Mouse (Mus musculus): Measurements from ENCODE around the gene Spag16.

The Spag16 gene

DNA sequence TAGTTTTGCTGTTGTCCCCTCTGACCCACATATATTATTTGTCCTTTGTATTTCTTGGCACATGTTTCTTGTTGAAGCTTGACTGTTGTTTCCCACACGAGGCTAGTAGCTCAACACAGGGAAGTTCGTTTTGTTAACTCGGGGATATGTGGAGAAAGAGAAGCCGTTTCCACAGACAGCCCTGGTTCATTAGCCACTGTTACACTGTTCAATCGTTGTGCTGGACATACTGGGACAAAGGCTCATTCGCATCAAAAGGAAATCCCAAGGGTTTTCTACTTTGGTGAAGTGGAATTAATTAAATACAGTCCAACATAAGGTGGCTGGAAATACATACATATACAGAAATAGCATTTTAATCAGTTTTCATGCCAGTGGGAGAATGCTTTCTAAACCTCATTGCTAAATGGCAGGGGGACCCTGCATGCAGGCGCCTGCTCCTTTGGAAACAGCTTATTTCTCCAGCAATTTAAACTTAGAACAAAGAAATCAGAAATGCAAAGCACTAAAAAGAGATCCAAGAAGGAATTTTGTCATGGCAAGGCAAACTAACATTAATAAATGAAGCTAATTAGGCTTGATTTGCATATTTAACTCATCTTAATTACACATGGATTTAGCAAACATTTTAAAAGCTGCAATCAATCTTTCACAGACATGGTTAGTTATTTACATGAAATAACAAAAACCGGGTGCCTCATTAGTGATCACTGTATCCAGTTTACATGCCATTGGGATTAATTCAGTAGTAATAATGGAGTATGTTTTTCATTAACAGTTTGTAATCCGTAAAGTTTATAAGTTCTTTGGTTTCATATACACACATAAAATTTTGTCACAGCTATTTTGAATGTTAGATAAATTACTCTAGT lies 615.7 kb downstream of the Spag16 start:
- DNase-seq (ENCODE audit: low spot score in 2 of 2), result no peak

- no peak for DNase-seq (ENCODE audit: low spot score in 2 of 2)
These were observed 653.1 kb downstream of the Spag16 start for GRCm38 (mm10) chr1:70479864-70480263.

DNA sequence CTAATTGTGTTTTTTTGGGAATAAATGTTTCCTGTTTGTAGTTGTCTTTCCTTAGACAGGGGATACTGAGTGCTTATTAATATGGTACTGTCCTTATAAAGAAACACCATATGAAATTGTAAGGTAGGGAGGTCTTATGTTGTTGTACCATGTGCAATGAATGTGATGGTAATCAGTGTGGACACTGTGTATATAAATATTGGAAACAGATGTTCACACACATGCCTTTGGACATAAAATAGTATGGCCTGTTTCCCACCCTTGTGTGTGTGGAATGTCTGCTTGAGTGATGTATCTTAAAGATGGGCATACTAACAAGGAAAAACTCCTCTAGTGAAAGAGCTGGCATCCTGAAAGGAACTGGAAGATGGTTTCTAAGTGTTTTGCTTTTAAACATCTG lies 692.1 kb downstream of the Spag16 start:
- DNase-seq (ENCODE audit: low spot score in 2 of 2), result no peak

GRCm38 (mm10) chr1:70527134-70527533 lies 700.4 kb downstream of the Spag16 start:
- DNase-seq (ENCODE audit: low spot score in 2 of 2), result no peak

DNA sequence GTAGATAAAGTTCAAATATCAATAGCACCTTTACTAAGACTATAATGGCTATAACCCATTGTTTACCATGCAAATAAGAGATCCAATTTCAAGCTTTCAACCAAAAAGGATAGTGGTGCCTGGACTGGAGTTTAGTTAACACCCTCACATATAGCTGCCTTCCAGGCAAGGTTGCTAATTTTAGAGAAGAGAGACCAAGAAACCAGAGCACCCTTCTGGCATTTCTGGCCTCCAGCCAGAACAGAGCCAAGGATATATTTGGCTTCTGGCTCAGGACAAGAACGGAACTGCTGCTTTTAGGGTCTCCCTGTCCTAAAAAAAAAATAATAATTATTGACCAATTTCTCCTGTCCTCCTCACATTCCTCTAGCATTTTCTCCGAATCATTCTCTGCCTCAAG lies 703.0 kb downstream of the Spag16 start:
- no peak for DNase-seq (ENCODE audit: low spot score in 2 of 2)

DNA sequence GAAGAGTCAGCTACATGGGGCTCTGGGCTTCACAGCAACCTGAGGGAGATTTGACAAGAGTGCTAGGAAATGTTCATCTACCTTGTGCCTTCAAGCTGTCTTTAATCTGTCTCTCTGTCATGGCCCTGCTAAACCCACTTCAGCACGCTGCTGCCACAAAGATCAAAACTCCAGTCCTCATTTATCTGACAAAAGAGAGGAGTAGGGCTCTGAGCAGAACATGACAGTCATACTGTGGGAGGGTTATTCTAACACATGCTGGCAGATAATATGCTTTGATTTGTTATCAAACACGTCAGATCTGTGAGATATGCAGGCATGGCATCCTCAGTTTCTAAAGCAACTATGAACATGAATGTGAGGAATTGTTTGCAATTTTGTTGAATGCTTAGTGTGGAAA lies 725.1 kb downstream of the Spag16 start:
- no peak for DNase-seq (ENCODE audit: low spot score in 2 of 2)

DNA sequence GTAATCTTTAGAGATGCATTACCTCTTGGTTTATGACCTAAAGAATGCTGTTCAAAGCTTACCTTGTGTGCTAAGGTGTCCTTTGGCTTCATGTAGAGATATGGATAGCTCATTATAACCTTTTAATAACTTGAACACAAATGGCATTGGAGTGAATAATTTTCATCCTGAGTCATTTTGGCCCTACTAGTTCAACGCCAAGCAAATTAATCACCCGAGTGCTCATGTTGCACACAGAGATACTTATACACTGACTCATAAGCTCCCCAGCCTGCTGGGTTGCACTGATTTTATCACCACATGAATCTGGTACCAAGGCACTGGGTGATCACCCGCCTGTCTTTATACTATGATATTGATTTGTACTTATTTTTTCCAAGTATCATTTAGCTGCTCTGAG lies 795.0 kb downstream of the Spag16 start:
- no peak for DNase-seq (ENCODE audit: low spot score in 2 of 2)

DNA sequence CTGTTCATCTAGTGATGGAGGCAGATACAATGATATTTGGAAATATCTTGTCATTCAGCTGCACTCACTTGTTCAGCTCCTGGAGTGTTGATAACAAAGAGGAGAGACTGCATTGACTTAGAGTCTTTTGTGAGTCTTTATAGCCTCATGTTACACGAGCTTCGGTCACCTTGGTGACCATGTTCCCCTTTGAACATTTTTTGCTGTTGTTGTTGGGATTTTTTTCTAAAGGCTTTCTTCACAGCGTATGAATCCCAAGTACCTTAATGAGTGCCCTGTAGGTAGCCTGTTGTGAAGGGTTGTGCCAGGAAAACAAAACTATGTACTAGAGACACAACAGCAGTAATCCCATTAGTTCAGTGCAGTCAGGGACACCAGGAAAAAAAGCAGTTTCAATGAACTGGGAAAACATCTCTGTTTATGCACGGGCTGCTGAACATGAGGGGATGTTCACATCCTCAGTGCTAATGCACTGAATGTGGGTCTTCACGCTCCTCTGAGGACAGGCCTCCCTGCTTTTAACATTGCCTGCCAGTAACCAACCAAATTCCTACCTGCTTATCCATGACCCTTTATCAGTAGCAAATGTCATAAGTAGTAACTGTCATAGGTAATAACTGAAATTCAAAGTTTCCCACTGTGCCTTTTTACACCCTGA lies 798.2 kb downstream of the Spag16 start:
- no peak for DNase-seq (ENCODE audit: low spot score in 2 of 2)

DNA sequence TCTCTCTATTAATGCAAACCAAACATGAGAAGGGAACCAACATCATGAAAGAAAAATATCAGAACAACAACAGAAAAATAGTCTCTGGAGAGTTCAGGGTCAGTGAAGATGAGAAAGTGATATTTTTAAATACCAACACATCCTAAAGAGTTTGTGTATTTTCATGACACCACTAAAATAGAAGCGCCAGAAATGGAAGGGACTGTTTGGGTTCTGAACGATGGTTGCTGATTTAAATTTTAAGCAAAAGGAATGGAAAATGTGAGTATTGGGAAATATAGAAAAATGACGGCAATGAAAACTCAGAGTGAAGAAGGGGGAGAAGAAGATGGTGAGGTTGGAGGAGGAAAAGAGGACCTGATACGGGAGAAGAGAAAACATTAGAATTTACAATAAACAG lies 825.9 kb downstream of the Spag16 start:
- no peak for DNase-seq (ENCODE audit: low spot score in 2 of 2)

GRCm38 (mm10) chr1:70692529-70692928 lies 865.8 kb downstream of the Spag16 start:
- DNase-seq (ENCODE audit: low spot score in 2 of 2), result no peak

- DNase-seq (ENCODE audit: low spot score in 2 of 2), result no peak
These were observed 873.5 kb downstream of the Spag16 start for GRCm38 (mm10) chr1:70700270-70700669.

DNA sequence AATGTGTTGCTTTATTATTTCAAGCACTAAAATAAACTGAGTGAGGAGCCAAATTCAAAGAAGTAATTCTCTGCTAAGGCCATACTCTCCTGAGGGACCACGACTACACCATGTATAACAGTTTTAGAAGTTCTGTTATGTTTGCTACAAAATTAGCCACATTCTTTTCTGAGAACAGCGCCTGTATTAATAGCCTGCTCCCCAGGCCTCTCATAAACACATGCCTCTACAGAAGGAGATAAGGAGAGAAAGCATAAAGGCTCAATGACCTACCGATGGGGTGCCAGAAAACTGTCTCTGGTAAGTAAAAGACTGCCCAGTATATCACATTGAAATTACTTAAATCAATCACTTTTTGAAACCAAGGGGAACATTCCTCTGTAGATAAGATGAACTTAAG lies 877.2 kb downstream of the Spag16 start:
- DNase-seq (ENCODE audit: low spot score in 2 of 2), result no peak

- no peak for DNase-seq (ENCODE audit: low spot score in 2 of 2)
These were observed 879.1 kb downstream of the Spag16 start for GRCm38 (mm10) chr1:70705821-70706220.

DNA sequence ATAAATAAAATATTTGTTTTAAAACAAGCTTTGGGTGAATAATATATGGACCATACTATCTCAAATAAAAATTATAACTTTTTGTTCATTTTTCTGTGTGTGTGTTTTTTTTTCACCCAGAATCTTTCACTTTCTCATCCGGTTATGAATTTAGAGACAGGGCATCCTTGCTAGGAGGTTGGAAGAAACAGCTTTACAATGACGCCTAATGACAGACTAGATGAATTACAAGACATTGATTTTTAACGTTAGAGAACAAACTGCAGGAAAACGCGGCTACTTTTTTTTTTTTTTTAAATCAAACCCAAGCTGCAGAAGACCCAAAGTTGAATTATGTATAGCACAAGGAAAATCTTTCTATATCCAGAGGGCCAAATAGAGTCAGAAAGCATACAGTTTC lies 898.3 kb downstream of the Spag16 start:
- DNase-seq (ENCODE audit: low spot score in 2 of 2), result no peak

GRCm38 (mm10) chr1:70725655-70726066 lies 898.9 kb downstream of the Spag16 start, which contains the start of gene Vwc2l:
Vwc2l (plus strand) TSS chr1:70725715.
- peak; percentile 19 to 67 for DNase-seq (ENCODE audit: low spot score in 2 of 2)
